Mouse (Mus musculus) limb, embryonic 15.5 days (tissue): ENCODE measurements at regions not wholly inside any gene's neighbourhood (a gene's known extent, or its start where the extent isn't known, plus 50 kb on each side); places are given as distances from the start of the nearest gene placed in this dataset.

ENCODE experiments used
- ATAC-seq: fragments of 200-750 bp; cut with Nextera tagmentation; 2 replicates; pipeline ENCODE4 v1.8.0; 2017; ENCODE audit warnings: low read depth, moderate TSS enrichment; ENCODE audit not compliant: insufficient number of reproducible peaks, low FRiP score, low TSS enrichment
- H3K27ac ChIP-seq: fragments of 300-500 bp; sonication (generic); 2 replicates; pipeline ENCODE4 v1.5.1; 2015; ENCODE audit warnings: moderate library complexity, mild to moderate bottlenecking, inconsistent platforms
- H3K27me3 ChIP-seq: fragments of 300-500 bp; sonication (generic); 2 replicates; pipeline ENCODE4 v1.6.1; 2015; ENCODE audit warnings: inconsistent platforms
- H3K36me3 ChIP-seq: fragments of 300-500 bp; sonication (generic); 2 replicates; pipeline ENCODE4 v1.6.1; 2015; ENCODE audit warnings: inconsistent platforms
- H3K4me1 ChIP-seq: fragments of 300-500 bp; sonication (generic); 2 replicates; pipeline ENCODE4 v1.6.1; 2015; ENCODE audit warnings: inconsistent platforms
- H3K4me2 ChIP-seq: fragments of 300-500 bp; sonication (generic); 2 replicates; pipeline ENCODE4 v1.6.1; 2015; ENCODE audit warnings: mild to moderate bottlenecking, inconsistent platforms
- H3K4me3 ChIP-seq: fragments of 300-500 bp; sonication (generic); 2 replicates; pipeline ENCODE4 v1.5.1; 2015; ENCODE audit warnings: mild to moderate bottlenecking, inconsistent platforms
- H3K9ac ChIP-seq: fragments of 300-500 bp; sonication (generic); 2 replicates; pipeline ENCODE4 v1.6.1; 2015; ENCODE audit warnings: inconsistent platforms
- H3K9me3 ChIP-seq: fragments of 300-500 bp; sonication (generic); 2 replicates; pipeline ENCODE4 v1.6.1; 2016; ENCODE audit warnings: inconsistent platforms
- WGBS: fragments of 180-500 bp; shearing (Covaris S2); methylation state at CpG from one replicate; pipeline ENCODE4 v1.1.7; 2015; 5-methylcytosine and 5-hydroxymethylcytosine counted together

- Histone ChIP-seq H3K9ac (no peak overlapping the region), H3K4me3 (no peak overlapping the region), H3K9me3 (no peaks in the 10 kb centered on the region), H3K36me3 (no peaks in the 10 kb centered on the region), H3K4me1 (no peaks in the 10 kb centered on the region), H3K27ac (no peak overlapping the region), H3K4me2 (no peak overlapping the region), H3K27me3 (no peaks in the 10 kb centered on the region)
- WGBS: 68% methylated on average over 4 of the region's 4 CpGs
- no peak for ATAC-seq
Observed at GRCm38 (mm10) chr1:94208929-94209328, 156.6 kb upstream of the Pdcd1 start.

DNA sequence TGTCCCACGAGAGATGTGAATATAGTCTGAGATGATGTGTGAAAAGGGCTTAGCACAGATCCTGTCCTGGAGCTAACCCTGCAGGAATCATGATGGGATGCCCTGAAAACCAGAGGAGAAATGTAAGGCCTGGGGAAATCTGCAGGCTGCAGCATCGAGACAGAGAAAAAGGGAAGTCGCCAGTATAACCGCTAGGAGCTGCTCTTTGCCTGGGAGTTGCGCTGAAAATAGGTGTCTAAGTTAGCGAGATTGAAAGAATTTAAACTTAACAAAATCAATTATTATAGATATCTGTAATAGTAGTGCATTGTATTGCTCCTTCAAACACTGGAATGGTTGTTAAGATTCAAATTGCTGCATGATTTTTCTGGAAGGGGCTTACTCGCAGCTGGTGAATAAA lies 155.5 kb upstream of the Pdcd1 start:
- Histone ChIP-seq H3K4me1 (no peaks in the 10 kb centered on the region), H3K27ac (no peak overlapping the region), H3K9ac (no peak overlapping the region), H3K4me2 (no peak overlapping the region), H3K9me3 (no peaks in the 10 kb centered on the region), H3K4me3 (no peak overlapping the region), H3K27me3 (no peaks in the 10 kb centered on the region), H3K36me3 (no peaks in the 10 kb centered on the region)
- WGBS: 76% methylated on average over 7 of the region's 7 CpGs
- no peak for ATAC-seq

- Histone ChIP-seq H3K9me3 (no peaks in the 10 kb centered on the region), H3K9ac (no peak overlapping the region), H3K4me2 (no peak overlapping the region), H3K27me3 (no peaks in the 10 kb centered on the region), H3K4me1 (no peaks in the 10 kb centered on the region), H3K27ac (no peak overlapping the region), H3K4me3 (no peak overlapping the region), H3K36me3 (no peaks in the 10 kb centered on the region)
- WGBS: 94% methylated on average over 3 of the region's 3 CpGs
- ATAC-seq: no peak
Observed at GRCm38 (mm10) chr1:94203281-94203680, 150.9 kb upstream of the Pdcd1 start.

- ATAC-seq: no peak
- no peak overlapping the region for H3K9ac ChIP-seq
- no peak overlapping the region for H3K4me2 ChIP-seq
- no peak overlapping the region for H3K4me3 ChIP-seq
- H3K36me3 ChIP-seq: no peaks in the 10 kb centered on the region
- no peaks in the 10 kb centered on the region for H3K27me3 ChIP-seq
- H3K27ac ChIP-seq: no peak overlapping the region
- no peaks in the 10 kb centered on the region for H3K9me3 ChIP-seq
- 82% methylated on average over 2 of the region's 2 CpGs for WGBS
- no peaks in the 10 kb centered on the region for H3K4me1 ChIP-seq
Observed at GRCm38 (mm10) chr1:94183876-94184275, 131.5 kb upstream of the Pdcd1 start.

DNA sequence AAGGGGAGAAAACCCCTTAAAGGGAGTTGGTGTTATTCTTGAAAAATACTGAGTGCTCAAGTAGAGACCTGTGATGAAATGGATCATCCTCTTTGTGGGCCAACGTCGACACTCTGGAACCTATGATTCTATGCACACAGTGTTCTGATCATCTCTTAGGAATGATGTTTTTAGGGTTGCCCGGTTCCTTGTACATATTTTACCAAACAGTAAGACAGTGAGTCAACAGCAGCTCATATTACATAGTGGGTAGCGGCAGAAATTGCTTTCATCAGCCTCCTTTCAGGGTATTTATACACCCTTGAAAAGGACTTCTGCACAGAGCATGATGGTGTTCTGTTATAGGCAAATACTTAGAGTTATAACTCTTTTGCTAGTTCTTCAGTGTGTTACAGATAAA lies 97.6 kb upstream of the Pdcd1 start:
- no peak for ATAC-seq
- Histone ChIP-seq H3K4me1 (no peaks in the 10 kb centered on the region), H3K4me2 (no peak overlapping the region), H3K9ac (no peak overlapping the region), H3K9me3 (no peaks in the 10 kb centered on the region), H3K36me3 (no peaks in the 10 kb centered on the region), H3K4me3 (no peak overlapping the region), H3K27me3 (no peaks in the 10 kb centered on the region), H3K27ac (no peak overlapping the region)
- 75% methylated on average over 4 of the region's 4 CpGs for WGBS

DNA sequence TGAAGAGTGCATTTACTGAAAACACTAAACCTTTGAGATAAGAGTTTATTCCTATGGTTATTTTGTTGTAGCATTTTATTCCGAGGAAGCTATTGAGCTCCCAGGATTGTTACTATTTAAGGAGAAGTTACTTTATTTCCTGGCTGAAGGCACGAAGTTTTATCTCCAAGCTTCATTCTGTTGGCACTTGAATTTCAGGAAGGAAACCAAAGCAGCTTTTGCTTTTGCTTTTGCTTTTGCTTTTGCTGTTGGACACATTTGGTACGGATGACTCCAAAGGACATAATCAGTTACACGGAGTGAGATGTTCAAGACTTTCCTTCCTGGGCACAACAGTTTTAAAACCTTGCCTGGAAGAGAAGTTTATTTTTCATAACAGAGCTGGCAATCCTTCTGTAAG lies 94.7 kb upstream of the Pdcd1 start:
- Histone ChIP-seq H3K9ac (no peak overlapping the region), H3K27ac (no peak overlapping the region), H3K27me3 (no peaks in the 10 kb centered on the region), H3K4me1 (no peaks in the 10 kb centered on the region), H3K4me3 (no peak overlapping the region), H3K36me3 (no peaks in the 10 kb centered on the region), H3K4me2 (no peak overlapping the region), H3K9me3 (no peaks in the 10 kb centered on the region)
- 72% methylated on average over 4 of the region's 4 CpGs for WGBS
- no peak for ATAC-seq

DNA sequence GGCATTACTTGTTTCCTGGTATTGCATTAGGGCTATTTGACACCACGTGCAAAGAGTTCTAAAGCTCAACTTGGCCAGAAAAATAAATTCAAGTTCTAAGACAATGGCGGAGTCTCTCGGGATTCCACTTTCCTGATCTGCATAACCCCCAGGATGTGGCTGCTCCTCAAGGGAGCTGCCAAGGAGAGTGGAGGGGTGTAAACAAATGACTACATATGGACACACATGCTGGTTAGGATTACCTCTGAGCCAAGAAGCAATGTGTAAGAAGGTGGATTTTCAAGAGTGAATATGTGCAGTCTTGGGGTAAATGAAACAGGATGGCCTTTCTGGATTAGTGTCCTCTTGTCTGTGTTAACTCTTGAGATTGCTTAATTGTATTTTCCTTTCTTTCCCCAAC lies 88.2 kb upstream of the Pdcd1 start:
- H3K4me1 ChIP-seq: no peaks in the 10 kb centered on the region
- 73% methylated on average over 3 of the region's 3 CpGs for WGBS
- H3K27me3 ChIP-seq: no peaks in the 10 kb centered on the region
- no peaks in the 10 kb centered on the region for H3K36me3 ChIP-seq
- H3K9ac ChIP-seq: no peak overlapping the region
- no peaks in the 10 kb centered on the region for H3K9me3 ChIP-seq
- H3K4me3 ChIP-seq: no peak overlapping the region
- H3K27ac ChIP-seq: no peak overlapping the region
- ATAC-seq: no peak
- H3K4me2 ChIP-seq: no peak overlapping the region

GRCm38 (mm10) chr1:94139445-94140062 lies 87.2 kb upstream of the Pdcd1 start:
- no peak overlapping the region for H3K4me3 ChIP-seq
- no peak for ATAC-seq
- H3K9me3 ChIP-seq: no peaks in the 10 kb centered on the region
- H3K9ac ChIP-seq: no peak overlapping the region
- no peak overlapping the region for H3K4me2 ChIP-seq
- no peaks in the 10 kb centered on the region for H3K36me3 ChIP-seq
- H3K4me1 ChIP-seq: no peaks in the 10 kb centered on the region
- no peaks in the 10 kb centered on the region for H3K27me3 ChIP-seq
- 73% methylated on average over 5 of the region's 5 CpGs for WGBS
- no peak overlapping the region for H3K27ac ChIP-seq

GRCm38 (mm10) chr1:94136731-94137130 lies 84.4 kb upstream of the Pdcd1 start:
- Histone ChIP-seq H3K9ac (no peak overlapping the region), H3K9me3 (no peaks in the 10 kb centered on the region), H3K4me3 (no peak overlapping the region), H3K27ac (no peak overlapping the region), H3K4me2 (no peak overlapping the region), H3K27me3 (no peaks in the 10 kb centered on the region), H3K4me1 (no peaks in the 10 kb centered on the region), H3K36me3 (no peaks in the 10 kb centered on the region)
- ATAC-seq: no peak
- 78% methylated on average over 8 of the region's 8 CpGs for WGBS
